Mouse (Mus musculus) midbrain, postnatal 0 days (tissue): ENCODE results near the gene Nubp2. TPM values are rescaled to one million over a fixed set of nuclear protein-coding genes. Genes with fewer than 3 reads are reported as not detected.

Source experiments
- ATAC-seq: fragments of 200-750 bp; cut with Nextera tagmentation; 2 replicates; pipeline ENCODE4 v1.8.0; 2017; ENCODE audit warnings: moderate number of reproducible peaks, mild to moderate bottlenecking, moderate TSS enrichment, moderate library complexity; ENCODE audit not compliant: low FRiP score
- DNase-seq: peaks from one replicate; pipeline ENCODE4 v3.0.0-alpha.2; 2015; ENCODE audit warnings: low spot score
- H3K27ac ChIP-seq: fragments of 300-500 bp; sonication (generic); 2 replicates; pipeline ENCODE4 v1.5.1; 2014; ENCODE audit warnings: low read depth, mild to moderate bottlenecking, low read length, mixed read lengths
- H3K27me3 ChIP-seq: fragments of 300-500 bp; sonication (generic); 2 replicates; pipeline ENCODE4 v1.6.1; 2014; ENCODE audit warnings: low read length, control low read depth, mixed read lengths; ENCODE audit not compliant: insufficient read depth
- H3K36me3 ChIP-seq: fragments of 300-500 bp; sonication (generic); 2 replicates; pipeline ENCODE4 v1.6.1; 2014; ENCODE audit warnings: low read length, control low read depth, mixed read lengths; ENCODE audit not compliant: insufficient read depth
- H3K4me1 ChIP-seq: fragments of 300-500 bp; sonication (generic); 2 replicates; pipeline ENCODE4 v1.6.1; 2014; ENCODE audit warnings: mild to moderate bottlenecking, control low read depth, antibody characterized with exemption, low read length, mixed read lengths; ENCODE audit not compliant: insufficient read depth
- H3K4me2 ChIP-seq: fragments of 300-500 bp; sonication (generic); 2 replicates; pipeline ENCODE4 v1.6.1; 2014; ENCODE audit warnings: low read depth, mild to moderate bottlenecking, low read length, mixed read lengths; ENCODE audit not compliant: poor library complexity, severe bottlenecking
- H3K4me3 ChIP-seq: fragments of 300-500 bp; sonication (generic); 2 replicates; pipeline ENCODE4 v1.5.1; 2014; ENCODE audit warnings: low read depth, mild to moderate bottlenecking, low read length, moderate library complexity
- H3K9ac ChIP-seq: fragments of 300-500 bp; sonication (generic); replicated peaks from 2 replicates; pipeline ENCODE4 v1.6.1; 2014; ENCODE audit warnings: mild to moderate bottlenecking, low read length, moderate library complexity, mixed read lengths; ENCODE audit not compliant: poor library complexity, severe bottlenecking
- H3K9me3 ChIP-seq: fragments of 300-500 bp; sonication (generic); 2 replicates; pipeline ENCODE4 v1.6.1; 2016; ENCODE audit warnings: low read length, control low read depth
- CTCF ChIP-seq: IDR thresholded peaks from 2 replicates; pipeline ENCODE4 v1.5.1; 2016; ENCODE audit warnings: antibody characterized with exemption, mild to moderate bottlenecking
- WGBS: fragments of 180-500 bp; shearing (Covaris S2); extraction: QIAGEN DNeasy Blood & Tissue Kit; methylation state at CpG from one replicate; pipeline ENCODE4 v1.1.7; 2014; 5-methylcytosine and 5-hydroxymethylcytosine counted together
- polyA plus RNA-seq: library from polyadenylated mRNA; unstranded; fragments of >200 nt; fragmentation: Nextera tagmentation; extraction: Ambion mirVana; gene quantifications from 2 replicates; pipeline ENCODE4 v1.2.1, GENCODE M21; 2015
- total RNA-seq: library from RNA; depleted of rRNA; stranded (reverse); fragments of >200 nt; gene quantifications from 2 replicates; pipeline ENCODE4 v1.2.3, GENCODE M21; 2014

The Nubp2 gene
- total and polyA plus RNA-seq, 2 experiments from 2014 or later: 55.8 to 60.2 TPM

DNA sequence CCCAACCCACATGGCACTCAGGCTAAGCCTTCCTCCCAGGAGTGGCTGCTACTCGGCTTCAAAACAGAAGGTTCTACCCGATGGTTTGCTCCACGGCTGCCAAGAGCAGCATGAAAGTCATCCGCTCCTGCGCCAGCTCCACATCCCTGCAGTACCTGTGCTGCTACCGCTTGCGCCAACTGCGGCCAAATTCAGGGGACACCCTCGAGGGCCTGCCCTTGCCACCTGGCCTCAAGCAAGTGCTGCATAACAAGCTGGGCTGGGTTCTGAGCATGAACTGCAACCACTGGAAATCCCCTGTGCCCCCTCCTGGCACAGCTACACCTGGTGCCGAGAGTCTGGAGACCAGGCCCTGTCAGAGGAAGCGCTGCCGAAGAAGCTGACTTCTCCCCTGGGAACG lies 5.2 kb upstream of the Nubp2 start:
- DNase-seq (no peak), ATAC-seq (no peak)
- Histone ChIP-seq H3K27ac (no peak overlapping the region), H3K36me3 (peaks cover 37% of the 10 kb centered on the region), H3K4me3 (no peak overlapping the region), H3K4me1 (peaks cover 13% of the 10 kb centered on the region), H3K9me3 (no peaks in the 10 kb centered on the region), H3K27me3 (no peaks in the 10 kb centered on the region), H3K4me2 (no peak overlapping the region), H3K9ac (no peak overlapping the region)
- 79% methylated on average over 13 of the region's 13 CpGs for WGBS
- TF ChIP-seq CTCF: no peak

GRCm38 (mm10) chr17:24890151-24891092 lies 4.3 kb upstream of the Nubp2 start:
- Histone ChIP-seq H3K27ac (no peak overlapping the region), H3K36me3 (peaks cover 37% of the 10 kb centered on the region), H3K4me3 (no peak overlapping the region), H3K4me1 (peaks cover 11% of the 10 kb centered on the region; the same call in 1 of the 2 replicates), H3K9me3 (no peaks in the 10 kb centered on the region), H3K4me2 (no peak overlapping the region), H3K9ac (no peak overlapping the region), H3K27me3 (no peaks in the 10 kb centered on the region)
- no peak for TF ChIP-seq CTCF
- DNase-seq (no peak), ATAC-seq (no peak)
- WGBS: 89% methylated on average over 19 of the region's 19 CpGs

DNA sequence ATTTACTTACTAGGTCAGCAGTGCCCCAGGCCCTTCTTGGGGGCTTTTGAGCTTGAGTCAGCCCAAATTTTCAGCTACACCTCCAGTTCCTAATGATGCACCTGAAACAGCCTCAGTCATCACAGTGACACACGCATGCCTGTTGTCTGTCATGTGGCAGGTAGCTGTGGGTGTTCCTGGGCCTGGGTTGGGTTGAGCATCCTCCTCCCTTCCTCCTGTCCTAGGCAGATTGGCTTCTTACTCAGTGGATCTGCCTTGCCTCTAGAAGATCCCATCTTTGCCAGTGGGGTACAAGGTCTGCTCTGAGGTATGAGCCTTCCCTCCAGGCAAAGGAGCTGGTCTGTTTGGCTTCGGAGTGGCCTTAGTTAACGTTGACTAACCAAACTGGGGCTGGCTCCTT lies 2.7 kb upstream of the Nubp2 start:
- H3K4me1 ChIP-seq: peaks cover 13% of the 10 kb centered on the region; the same call in 1 of the 2 replicates
- H3K4me3 ChIP-seq: no peak overlapping the region
- H3K27me3 ChIP-seq: no peaks in the 10 kb centered on the region
- no peak overlapping the region for H3K4me2 ChIP-seq
- no peak overlapping the region for H3K9ac ChIP-seq
- ATAC-seq: no peak
- peaks cover 37% of the 10 kb centered on the region for H3K36me3 ChIP-seq
- DNase-seq: no peak
- 91% methylated on average over 3 of the region's 3 CpGs for WGBS
- TF ChIP-seq CTCF: no peak
- no peak overlapping the region for H3K27ac ChIP-seq
- no peaks in the 10 kb centered on the region for H3K9me3 ChIP-seq

DNA sequence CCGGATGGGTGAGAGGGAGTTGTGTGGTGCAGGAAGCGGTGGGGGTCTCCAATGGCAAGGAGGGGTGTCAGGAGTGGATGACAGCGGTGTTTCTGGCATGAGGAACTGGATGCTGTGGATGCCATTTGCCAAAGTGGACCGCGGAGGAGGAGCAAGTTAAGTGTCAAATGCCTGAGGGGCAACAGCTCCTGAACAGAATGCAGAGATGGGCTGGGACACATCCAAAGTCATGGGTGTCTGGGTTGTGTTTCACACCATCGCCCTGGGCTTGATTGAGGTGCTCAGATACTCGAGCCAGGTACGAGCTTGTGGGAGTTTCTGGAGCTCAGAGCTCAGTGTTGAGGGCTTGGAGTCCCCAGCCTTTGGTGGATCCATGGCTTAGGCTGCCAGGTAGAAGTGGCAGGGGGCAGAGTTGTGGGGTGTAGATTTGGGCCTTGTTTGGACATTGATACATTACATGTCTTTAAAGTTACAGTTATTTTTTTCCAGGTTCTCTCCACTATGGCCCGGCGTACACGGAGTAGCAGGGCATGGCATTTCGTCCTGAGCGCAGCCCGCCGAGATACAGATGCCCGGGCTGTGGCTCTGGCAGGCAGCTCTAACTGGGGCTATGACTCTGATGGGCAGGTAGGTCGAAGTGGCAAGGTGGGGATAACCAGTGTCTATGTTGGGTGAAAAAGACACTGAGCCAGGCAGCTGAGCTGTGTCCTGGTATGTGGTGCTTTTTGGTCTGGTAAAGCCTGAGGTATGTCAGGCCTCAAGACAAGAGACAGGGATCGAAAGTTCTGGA lies 1.3 kb upstream of the Nubp2 start:
- Histone ChIP-seq H3K27me3 (no peaks in the 10 kb centered on the region), H3K4me1 (peaks cover 13% of the 10 kb centered on the region; the same call in 1 of the 2 replicates), H3K4me3 (peak overlapping the region; percentile 82), H3K4me2 (peak overlapping the region; percentile 92), H3K9me3 (no peaks in the 10 kb centered on the region), H3K36me3 (peaks cover 40% of the 10 kb centered on the region), H3K27ac (peak overlapping the region; percentile 85), H3K9ac (peak overlapping the region; percentile 75)
- no peak for TF ChIP-seq CTCF
- WGBS: 67% methylated on average over 18 of the region's 18 CpGs
- ATAC-seq (no peak), DNase-seq (peak; percentile 8)

- Histone ChIP-seq H3K4me1 (peaks cover 13% of the 10 kb centered on the region; the same call in 1 of the 2 replicates), H3K36me3 (peaks cover 34% of the 10 kb centered on the region)
Observed at GRCm38 (mm10) chr17:24886932-24887271, 753 bp upstream of the Nubp2 start.

More at GRCm38 (mm10) chr17:24886932-24887271, 753 bp upstream of the Nubp2 start:
- DNase-seq: no peak
- H3K4me2 ChIP-seq: peak overlapping the region; percentile 92
- H3K4me3 ChIP-seq: peak overlapping the region; percentile 82
- no peaks in the 10 kb centered on the region for H3K27me3 ChIP-seq
- WGBS: under 1% methylated on average over 18 of the region's 18 CpGs
- peak overlapping the region; percentile 85 for H3K27ac ChIP-seq
- H3K9me3 ChIP-seq: no peaks in the 10 kb centered on the region
- TF ChIP-seq CTCF: no peak
- H3K9ac ChIP-seq: peak overlapping the region; percentile 75
- peak; percentile 21; the same call in 1 of the 2 replicates for ATAC-seq
